Mouse (Mus musculus) large intestine, adult 2 months (tissue): ENCODE measurements around the gene Fstl3. TPM values are rescaled to one million over a fixed set of nuclear protein-coding genes. Genes with fewer than 3 reads are reported as not detected.

Source experiments
- polyA plus RNA-seq: library from polyadenylated mRNA; depleted of rRNA; stranded (reverse); fragments of >200 nt; gene quantifications from 2 replicates; pipeline ENCODE4 v1.2.3, GENCODE M21; 2012; rRNA removed

The Fstl3 gene
- polyA plus RNA-seq, 1 experiment = 13.6 TPM

Other genes with a start within 250 kb of the Fstl3 start
- gene Plpp2, start 243.5 kb upstream of the Fstl3 start, polyA plus RNA-seq = 288 and 296 TPM in 2 replicates
- 66.3 and 88.2 TPM in 2 replicates for gene Mier2, start 222.1 kb upstream of the Fstl3 start, polyA plus RNA-seq
- not detected in 2 replicates for gene Theg, start 189.9 kb upstream of the Fstl3 start, polyA plus RNA-seq
- gene C2cd4c, start 163.2 kb upstream of the Fstl3 start, polyA plus RNA-seq = 0.66 and 0.68 TPM in 2 replicates
- 1.4 and 1.9 TPM in 2 replicates for gene Shc2, start 139.4 kb upstream of the Fstl3 start, polyA plus RNA-seq
- gene Odf3l2, start 131.5 kb upstream of the Fstl3 start, polyA plus RNA-seq = 0.06 TPM in 1 of 2 replicates, not detected in the other
- gene Madcam1, start 112.7 kb upstream of the Fstl3 start, polyA plus RNA-seq = 13.9 and 17.1 TPM in 2 replicates
- gene Tpgs1, start 107.9 kb upstream of the Fstl3 start, polyA plus RNA-seq = 43.3 and 49.2 TPM in 2 replicates
- 178 and 188 TPM in 2 replicates for gene Cdc34, start 95.1 kb upstream of the Fstl3 start, polyA plus RNA-seq
- 0.73 and 0.88 TPM in 2 replicates for gene Gzmm, start 88.3 kb upstream of the Fstl3 start, polyA plus RNA-seq
- 808 and 1,022 TPM in 2 replicates for gene Bsg, start 72.8 kb upstream of the Fstl3 start, polyA plus RNA-seq
- gene Hcn2, start 60.6 kb upstream of the Fstl3 start, polyA plus RNA-seq = 4.0 and 5.2 TPM in 2 replicates
- gene Polrmt, start 30.7 kb upstream of the Fstl3 start, polyA plus RNA-seq = 57.5 and 63.7 TPM in 2 replicates
- gene Fgf22, start 22.2 kb upstream of the Fstl3 start, polyA plus RNA-seq = not detected in 2 replicates
- gene Rnf126, start 10.3 kb upstream of the Fstl3 start, polyA plus RNA-seq = 119 and 129 TPM in 2 replicates
- gene Prss57, start 13.7 kb downstream of the Fstl3 start, polyA plus RNA-seq = 0.29 and 0.48 TPM in 2 replicates
- gene Palm, start 16.3 kb downstream of the Fstl3 start, polyA plus RNA-seq = 15.4 and 17.6 TPM in 2 replicates
- gene Misp, start 43.7 kb downstream of the Fstl3 start, polyA plus RNA-seq = 299 and 402 TPM in 2 replicates
- gene Ptbp1, start 77.2 kb downstream of the Fstl3 start, polyA plus RNA-seq = 255 and 340 TPM in 2 replicates
- 1.6 and 1.8 TPM in 2 replicates for gene Prtn3, start 97.2 kb downstream of the Fstl3 start, polyA plus RNA-seq
- 3.4 and 4.6 TPM in 2 replicates for gene Plppr3, start 97.4 kb downstream of the Fstl3 start, polyA plus RNA-seq
- gene Elane, start 109.0 kb downstream of the Fstl3 start, polyA plus RNA-seq = not detected in 2 replicates
- gene Cfd, start 113.6 kb downstream of the Fstl3 start, polyA plus RNA-seq = 166 and 209 TPM in 2 replicates
- 28.6 and 36.5 TPM in 2 replicates for gene Med16, start 131.7 kb downstream of the Fstl3 start, polyA plus RNA-seq
- gene Gm26602, start 133.6 kb downstream of the Fstl3 start, polyA plus RNA-seq = not detected in 2 replicates
- gene Kiss1r, start 139.7 kb downstream of the Fstl3 start, polyA plus RNA-seq = 1.9 and 3.0 TPM in 2 replicates
- 92.4 and 94.6 TPM in 2 replicates for gene R3hdm4, start 143.9 kb downstream of the Fstl3 start, polyA plus RNA-seq
- 3.6 and 9.1 TPM in 2 replicates for gene Arid3a, start 149.8 kb downstream of the Fstl3 start, polyA plus RNA-seq
- gene Wdr18, start 182.9 kb downstream of the Fstl3 start, polyA plus RNA-seq = 29.6 and 40.8 TPM in 2 replicates
- not detected in 2 replicates for gene Grin3b, start 193.4 kb downstream of the Fstl3 start, polyA plus RNA-seq
- 194 and 223 TPM in 2 replicates for gene Tmem259, start 207.1 kb downstream of the Fstl3 start, polyA plus RNA-seq
- gene Cnn2, start 211.3 kb downstream of the Fstl3 start, polyA plus RNA-seq = 49.1 and 56.1 TPM in 2 replicates
- gene Abca7, start 219.2 kb downstream of the Fstl3 start, polyA plus RNA-seq = 17.3 and 24.5 TPM in 2 replicates
- gene Arhgap45, start 239.4 kb downstream of the Fstl3 start, polyA plus RNA-seq = 33.5 and 42.4 TPM in 2 replicates